Mouse (Mus musculus): ENCODE measurements around the gene Psmb5. TPM values are rescaled to one million over a fixed set of nuclear protein-coding genes. Genes with fewer than 3 reads are reported as not detected.

Gene Psmb5
- polyA plus RNA-seq, 1 experiment from 2014 or later = 490 TPM

DNA sequence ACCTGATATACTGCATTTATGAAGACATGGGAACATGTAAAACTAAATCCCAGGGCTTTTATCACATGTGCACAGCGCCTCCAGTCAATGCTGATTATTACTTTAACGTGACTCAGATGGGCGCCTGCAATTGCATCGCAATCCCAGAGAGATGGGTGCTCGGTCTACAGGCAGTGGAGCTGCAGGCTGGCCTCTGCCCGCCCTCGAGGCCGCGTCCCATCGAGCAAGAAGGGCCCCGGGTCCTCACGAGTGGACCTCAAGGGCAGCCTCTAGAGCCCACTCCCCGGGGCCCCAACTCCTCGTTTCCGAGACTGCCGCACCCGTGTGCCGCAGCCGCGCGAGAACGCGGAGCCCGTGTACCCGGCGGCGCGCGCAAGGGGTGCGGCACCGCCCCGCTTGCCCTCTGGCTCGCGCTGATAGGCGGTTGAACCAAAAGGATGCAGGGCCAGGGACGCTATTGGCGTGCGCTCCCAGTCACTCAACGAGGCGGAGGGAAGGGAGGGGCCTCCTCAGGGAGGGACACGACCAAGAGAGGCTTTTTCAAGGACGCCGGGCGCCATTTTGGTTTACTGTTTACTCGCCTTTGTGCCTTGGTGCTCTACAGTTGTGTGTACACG, 14.7 kb downstream of the Psmb5 start:
- Histone ChIP-seq H3K36me3 (replicated peaks) (peaks cover 8% of the 10 kb centered on the region), H3K4me1 (peaks cover 36% of the 10 kb centered on the region)
- WGBS = under 1% methylated on average over 46 of the region's 46 CpGs

DNA sequence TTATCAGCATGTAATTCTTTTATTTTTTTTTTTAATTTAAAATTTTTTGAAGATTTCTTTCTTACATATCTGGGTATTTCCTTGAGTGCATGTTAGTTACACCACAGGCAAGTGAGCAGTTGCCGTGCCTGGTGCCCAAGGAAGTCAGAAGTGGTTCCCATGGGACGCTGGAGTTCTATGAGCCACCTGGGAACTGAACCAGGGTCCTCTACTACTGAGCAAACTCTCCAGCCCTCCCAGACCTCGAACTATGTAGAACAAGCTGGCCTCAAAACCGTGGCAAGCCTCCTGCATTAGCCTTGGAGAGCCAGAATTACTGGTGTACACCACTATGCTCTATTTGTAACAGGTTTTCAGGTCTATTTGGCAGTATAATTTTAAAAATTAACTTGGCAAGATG, 15.2 kb downstream of the Psmb5 start:
- WGBS = 50% methylated on average over 4 of the region's 4 CpGs
- Histone ChIP-seq H3K4me3 (peak overlapping the region; percentile 73), H3K9me3 (no peaks in the 10 kb centered on the region), H3K4me1 (peaks cover 36% of the 10 kb centered on the region), H3K27ac (replicated peaks) (peak overlapping the region; percentile 96), H3K36me3 (replicated peaks) (peaks cover 11% of the 10 kb centered on the region), H3K27me3 (replicated peaks; ENCODE audit: low read depth, poor library complexity, severe bottlenecking) (no peaks in the 10 kb centered on the region)
- DNase-seq (ENCODE audit: low spot score) = no peak

More for the DNA sequence above, 14.7 kb downstream of the Psmb5 start:
- Histone ChIP-seq H3K4me3 (peak overlapping the region; percentile 73), H3K9me3 (no peaks in the 10 kb centered on the region), H3K27me3 (replicated peaks; ENCODE audit: low read depth, poor library complexity, severe bottlenecking) (no peaks in the 10 kb centered on the region), H3K27ac (replicated peaks) (peak overlapping the region; percentile 96)
- peak; percentile 97 for DNase-seq (ENCODE audit: low spot score)

DNA sequence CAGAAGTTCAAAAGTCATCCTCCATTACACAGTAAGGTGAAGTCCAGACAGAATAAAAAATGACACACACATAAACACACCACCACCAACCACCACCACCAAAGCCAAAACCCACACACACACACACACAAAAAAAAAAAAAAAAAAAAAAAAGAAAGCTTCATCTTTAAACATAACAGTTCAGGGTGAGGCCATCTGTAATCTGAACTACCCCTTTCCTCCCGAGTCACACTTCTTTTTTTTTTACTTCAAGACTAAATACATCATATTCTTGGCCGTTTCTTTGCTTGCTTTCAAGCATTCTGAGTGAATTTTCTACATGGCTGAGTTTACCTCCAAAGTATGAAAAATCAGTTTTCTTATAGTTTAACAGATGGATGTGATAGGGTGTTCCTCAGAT, 16.2 kb downstream of the Psmb5 start:
- H3K4me3 ChIP-seq = no peak overlapping the region
- WGBS = 77% methylated on average over 2 of the region's 2 CpGs
- no peak overlapping the region for H3K27ac ChIP-seq (replicated peaks)
- no peak for DNase-seq (ENCODE audit: low spot score)
- H3K4me1 ChIP-seq = peaks cover 36% of the 10 kb centered on the region
- no peaks in the 10 kb centered on the region for H3K27me3 ChIP-seq (replicated peaks; ENCODE audit: low read depth, poor library complexity, severe bottlenecking)
- H3K36me3 ChIP-seq (replicated peaks) = peaks cover 20% of the 10 kb centered on the region
- no peaks in the 10 kb centered on the region for H3K9me3 ChIP-seq

DNA sequence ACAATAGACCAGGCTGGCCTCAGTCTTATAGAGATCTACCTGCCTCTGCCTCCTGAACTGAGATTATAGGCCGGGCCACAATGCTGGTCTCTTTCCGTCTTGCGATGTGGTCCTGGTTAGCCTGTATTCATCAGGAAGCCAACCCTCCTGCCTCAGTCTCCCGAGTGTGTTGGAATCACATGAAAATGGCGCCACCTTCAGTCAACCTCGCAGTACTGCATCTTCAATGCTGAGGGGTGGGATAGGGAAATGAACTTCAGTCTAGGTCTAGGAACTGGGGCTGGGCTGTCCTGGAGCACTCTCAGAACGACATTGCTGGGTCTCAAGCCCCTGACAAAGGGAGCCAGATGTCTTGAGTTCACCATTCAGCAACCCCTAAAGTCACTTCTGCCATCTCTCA, 20.7 kb downstream of the Psmb5 start:
- H3K4me1 ChIP-seq = peaks cover 11% of the 10 kb centered on the region; the same call in 1 of the 2 replicates
- no peaks in the 10 kb centered on the region; the same call in 1 of the 2 replicates for H3K27me3 ChIP-seq (replicated peaks; ENCODE audit: low read depth, poor library complexity, severe bottlenecking)
- DNase-seq (ENCODE audit: low spot score) = no peak
- WGBS = 78% methylated on average over 7 of the region's 7 CpGs
- H3K9me3 ChIP-seq = peaks cover 8% of the 10 kb centered on the region; the same call in 1 of the 2 replicates
- H3K4me3 ChIP-seq = no peak overlapping the region
- H3K36me3 ChIP-seq (replicated peaks) = peaks cover 58% of the 10 kb centered on the region
- no peak overlapping the region for H3K27ac ChIP-seq (replicated peaks)

DNA sequence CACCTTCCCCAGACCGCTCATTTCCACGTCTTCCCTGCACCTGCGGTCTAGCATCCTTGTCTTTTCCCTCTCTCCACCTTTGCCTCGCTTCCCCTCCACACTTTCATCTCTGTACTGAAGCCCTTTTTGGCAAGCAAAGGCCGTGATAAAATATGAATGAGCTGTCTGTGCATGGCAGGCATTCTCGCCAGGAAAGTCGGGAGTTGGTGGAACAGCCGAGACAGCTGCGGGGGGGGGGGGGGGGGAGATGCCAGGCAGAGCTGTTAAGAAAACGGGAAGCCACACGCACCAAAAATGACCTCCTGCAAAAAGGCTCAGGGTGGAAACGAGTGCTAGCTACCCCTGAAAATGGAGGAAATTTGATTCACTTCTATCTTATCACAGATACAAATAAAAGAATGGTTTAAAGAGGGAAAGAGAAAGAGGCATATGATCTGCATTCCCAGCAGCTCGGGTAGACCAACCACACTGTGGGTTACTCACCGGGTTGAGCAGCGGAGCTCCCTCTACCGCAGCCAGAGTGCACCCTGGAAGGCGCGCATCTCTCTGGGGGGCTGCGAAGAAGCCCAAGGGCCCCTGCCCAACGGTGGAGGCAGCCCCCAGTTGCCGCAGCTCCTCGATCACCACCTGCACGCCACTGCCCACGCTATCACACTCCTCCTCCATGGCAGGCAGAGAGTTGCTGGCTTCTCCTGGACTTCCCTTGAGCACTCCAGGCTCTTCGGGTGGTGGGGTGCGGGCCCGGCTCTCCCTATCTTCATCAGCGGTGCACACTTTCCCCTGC, 23.0 kb downstream of the Psmb5 start:
- peaks cover 76% of the 10 kb centered on the region for H3K36me3 ChIP-seq (replicated peaks)
- H3K4me1 ChIP-seq = peaks cover 9% of the 10 kb centered on the region; the same call in 1 of the 2 replicates
- H3K9me3 ChIP-seq = peaks cover 8% of the 10 kb centered on the region; the same call in 1 of the 2 replicates
- peak overlapping the region; percentile 11; the same call in 1 of the 2 replicates for H3K4me3 ChIP-seq
- no peak for DNase-seq (ENCODE audit: low spot score)
- 72% methylated on average over 28 of the region's 28 CpGs for WGBS
- no peak overlapping the region for H3K27ac ChIP-seq (replicated peaks)
- H3K27me3 ChIP-seq (replicated peaks; ENCODE audit: low read depth, poor library complexity, severe bottlenecking) = no peaks in the 10 kb centered on the region; the same call in 1 of the 2 replicates

DNA sequence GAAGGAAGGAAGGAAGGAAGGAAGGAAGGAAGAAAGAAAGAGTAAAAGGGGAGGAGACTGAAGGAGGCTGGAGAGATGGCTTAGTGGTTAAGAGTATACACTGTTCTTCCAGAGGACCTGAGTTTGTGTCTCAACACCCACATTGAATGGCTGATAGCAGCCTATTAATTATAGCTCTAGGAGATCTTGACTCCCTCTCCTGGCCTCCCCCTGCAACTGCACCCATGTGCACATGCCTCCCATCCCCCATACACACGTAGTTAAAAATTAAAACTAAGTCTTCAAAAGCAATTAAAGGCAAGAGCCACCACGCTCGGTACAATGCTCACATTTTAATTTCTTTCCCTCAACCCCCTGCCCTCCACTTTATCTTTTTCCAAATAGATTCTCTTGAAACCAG, 23.8 kb downstream of the Psmb5 start:
- Histone ChIP-seq H3K4me1 (peaks cover 9% of the 10 kb centered on the region; the same call in 1 of the 2 replicates), H3K9me3 (peaks cover 8% of the 10 kb centered on the region; the same call in 1 of the 2 replicates), H3K27me3 (replicated peaks; ENCODE audit: low read depth, poor library complexity, severe bottlenecking) (no peaks in the 10 kb centered on the region; the same call in 1 of the 2 replicates), H3K36me3 (replicated peaks) (peaks cover 71% of the 10 kb centered on the region), H3K4me3 (no peak overlapping the region), H3K27ac (replicated peaks) (no peak overlapping the region)
- no peak for DNase-seq (ENCODE audit: low spot score)
- 93% methylated on average over 3 of the region's 3 CpGs for WGBS

DNA sequence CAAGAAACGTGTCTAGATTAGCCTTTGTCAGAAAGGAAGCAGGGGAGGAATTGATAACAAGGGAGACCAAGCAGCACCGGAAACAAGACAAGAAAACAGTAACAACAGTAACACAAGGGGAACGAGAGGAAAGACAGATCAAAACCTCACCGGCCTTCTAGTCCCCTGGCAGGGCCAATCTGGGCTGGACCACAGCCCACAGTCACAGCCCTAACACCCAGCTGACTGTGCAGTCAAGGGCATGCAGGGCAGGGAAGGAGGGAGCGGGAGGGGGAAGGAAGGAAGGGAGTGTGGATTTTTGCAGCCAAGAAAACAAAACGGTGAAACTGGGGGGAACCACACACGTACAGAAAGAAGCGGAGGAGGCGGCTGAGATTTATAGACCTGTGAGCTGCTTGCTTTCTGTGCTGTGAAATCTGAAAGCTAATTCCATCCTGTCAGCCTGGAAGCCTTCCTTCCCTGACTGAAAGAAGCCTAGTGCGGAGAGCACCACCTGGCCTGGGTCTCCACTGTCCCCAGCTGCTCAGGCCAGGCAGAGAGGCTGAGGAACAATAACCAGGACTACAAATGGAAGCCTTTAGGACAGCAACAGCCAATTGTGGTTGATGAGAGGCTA, 25.4 kb downstream of the Psmb5 start:
- WGBS = 79% methylated on average over 10 of the region's 10 CpGs
- Histone ChIP-seq H3K27ac (replicated peaks) (peak overlapping the region; percentile 10; the same call in 1 of the 2 replicates), H3K9me3 (peaks cover 8% of the 10 kb centered on the region; the same call in 1 of the 2 replicates), H3K36me3 (replicated peaks) (peaks cover 66% of the 10 kb centered on the region), H3K4me3 (no peak overlapping the region), H3K4me1 (peaks cover 9% of the 10 kb centered on the region; the same call in 1 of the 2 replicates), H3K27me3 (replicated peaks; ENCODE audit: low read depth, poor library complexity, severe bottlenecking) (no peaks in the 10 kb centered on the region; the same call in 1 of the 2 replicates)
- DNase-seq (ENCODE audit: low spot score) = no peak

DNA sequence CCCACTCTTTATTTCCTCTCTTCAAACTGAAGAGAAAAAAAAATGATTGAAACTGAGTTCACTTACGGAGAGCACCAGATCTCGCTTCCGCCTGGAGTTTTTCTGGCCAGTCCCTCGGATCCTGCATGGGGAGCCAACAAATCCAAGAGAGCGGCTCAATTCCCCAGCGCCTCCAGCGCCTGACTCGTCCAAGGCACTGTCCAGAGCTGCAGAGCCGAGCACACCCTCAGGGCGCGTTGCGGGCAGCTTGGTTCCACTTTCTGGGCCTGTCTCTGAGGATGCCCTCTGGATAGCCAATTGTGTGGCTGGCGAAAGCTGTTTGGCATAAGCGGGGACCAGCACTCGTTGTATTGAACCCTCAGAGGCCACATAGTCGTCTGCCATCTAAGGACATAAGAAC, 26.8 kb downstream of the Psmb5 start:
- no peak overlapping the region for H3K4me3 ChIP-seq
- no peak for DNase-seq (ENCODE audit: low spot score)
- no peaks in the 10 kb centered on the region; the same call in 1 of the 2 replicates for H3K27me3 ChIP-seq (replicated peaks; ENCODE audit: low read depth, poor library complexity, severe bottlenecking)
- H3K36me3 ChIP-seq (replicated peaks) = peaks cover 68% of the 10 kb centered on the region
- no peak overlapping the region for H3K27ac ChIP-seq (replicated peaks)
- peaks cover 9% of the 10 kb centered on the region; the same call in 1 of the 2 replicates for H3K4me1 ChIP-seq
- H3K9me3 ChIP-seq = peaks cover 8% of the 10 kb centered on the region; the same call in 1 of the 2 replicates
- WGBS = 90% methylated on average over 16 of the region's 16 CpGs

DNA sequence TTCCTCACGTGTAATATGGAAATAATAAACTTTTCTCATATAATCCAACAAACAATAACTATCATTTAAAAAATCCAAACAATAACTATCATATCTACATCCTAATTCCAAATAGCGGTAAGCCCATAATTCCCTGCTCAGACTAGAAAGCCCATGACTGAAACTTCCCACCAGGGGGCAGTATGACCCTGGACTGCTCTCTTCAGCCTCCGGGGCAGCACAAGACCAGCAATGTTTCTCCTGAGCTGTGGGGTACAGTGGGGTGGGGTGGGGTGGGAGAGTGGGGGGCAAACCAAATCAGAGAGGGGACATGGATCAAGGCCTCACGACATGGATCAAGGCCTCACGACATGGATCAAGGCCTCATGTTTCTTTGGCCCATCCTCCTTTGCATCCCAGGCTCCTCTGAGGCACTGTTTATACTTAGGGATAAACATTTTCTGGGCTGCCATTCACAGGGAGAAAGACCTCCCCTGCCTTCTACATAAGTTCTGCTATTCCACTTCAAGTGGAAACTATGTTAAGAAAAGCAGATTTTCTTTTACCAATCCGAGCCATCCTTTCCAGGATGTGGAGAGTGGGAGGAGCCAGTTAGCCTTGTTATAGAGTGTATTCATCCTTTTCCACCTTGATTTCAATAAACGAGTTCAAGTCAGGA, 34.0 kb downstream of the Psmb5 start:
- H3K27me3 ChIP-seq (replicated peaks; ENCODE audit: low read depth, poor library complexity, severe bottlenecking) = no peaks in the 10 kb centered on the region
- H3K4me1 ChIP-seq = peaks cover 9% of the 10 kb centered on the region
- H3K4me3 ChIP-seq = no peak overlapping the region
- peaks cover 51% of the 10 kb centered on the region for H3K36me3 ChIP-seq (replicated peaks)
- DNase-seq (ENCODE audit: low spot score) = peak; percentile 69
- H3K9me3 ChIP-seq = no peaks in the 10 kb centered on the region
- no peak overlapping the region for H3K27ac ChIP-seq (replicated peaks)
- 51% methylated on average over 7 of the region's 7 CpGs for WGBS

DNA sequence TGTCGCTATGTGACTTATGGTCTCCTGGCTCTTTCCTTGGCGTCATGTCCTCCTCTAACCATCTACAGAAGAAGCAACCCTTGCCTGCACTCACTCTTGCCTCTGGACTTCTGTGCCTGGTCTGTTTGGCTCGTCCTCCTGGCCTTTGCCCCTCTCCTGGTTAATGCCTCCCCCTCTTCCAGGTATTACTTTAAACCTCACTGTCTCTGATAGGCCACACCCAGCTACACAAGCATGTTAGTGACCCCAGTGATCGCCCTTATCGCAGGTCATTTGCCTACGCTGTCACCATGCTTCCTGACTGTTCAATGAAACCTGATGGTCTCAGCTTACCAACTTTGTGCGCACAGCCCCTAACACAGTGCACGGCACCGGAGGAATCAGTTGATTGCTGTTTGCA, 35.3 kb downstream of the Psmb5 start:
- peaks cover 51% of the 10 kb centered on the region for H3K36me3 ChIP-seq (replicated peaks)
- WGBS = 88% methylated on average over 9 of the region's 9 CpGs
- no peaks in the 10 kb centered on the region for H3K27me3 ChIP-seq (replicated peaks; ENCODE audit: low read depth, poor library complexity, severe bottlenecking)
- H3K4me3 ChIP-seq = no peak overlapping the region
- no peak overlapping the region for H3K27ac ChIP-seq (replicated peaks)
- no peak for DNase-seq (ENCODE audit: low spot score)
- no peaks in the 10 kb centered on the region for H3K9me3 ChIP-seq
- peaks cover 21% of the 10 kb centered on the region for H3K4me1 ChIP-seq

DNA sequence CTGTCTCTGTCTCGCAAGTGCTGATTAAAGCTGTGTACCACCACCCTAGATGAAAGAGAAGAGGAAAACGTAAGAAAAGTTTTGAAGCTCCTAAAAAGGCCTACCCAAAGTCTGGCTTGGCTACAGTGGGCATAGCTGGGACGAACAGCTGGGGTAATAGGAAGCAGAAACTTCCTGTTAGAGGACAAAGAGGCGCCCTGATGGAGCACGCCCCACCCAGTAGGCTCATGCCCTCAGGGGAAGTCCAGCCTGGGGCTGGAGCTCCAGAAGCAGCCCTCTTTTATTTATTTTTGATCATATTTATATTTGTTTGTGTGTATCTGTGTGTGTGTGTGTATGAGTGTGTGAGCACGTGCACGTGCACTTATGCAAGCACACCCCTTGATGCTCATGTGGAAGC, 38.2 kb downstream of the Psmb5 start:
- WGBS = 76% methylated on average over 7 of the region's 7 CpGs
- DNase-seq (ENCODE audit: low spot score) = no peak

DNA sequence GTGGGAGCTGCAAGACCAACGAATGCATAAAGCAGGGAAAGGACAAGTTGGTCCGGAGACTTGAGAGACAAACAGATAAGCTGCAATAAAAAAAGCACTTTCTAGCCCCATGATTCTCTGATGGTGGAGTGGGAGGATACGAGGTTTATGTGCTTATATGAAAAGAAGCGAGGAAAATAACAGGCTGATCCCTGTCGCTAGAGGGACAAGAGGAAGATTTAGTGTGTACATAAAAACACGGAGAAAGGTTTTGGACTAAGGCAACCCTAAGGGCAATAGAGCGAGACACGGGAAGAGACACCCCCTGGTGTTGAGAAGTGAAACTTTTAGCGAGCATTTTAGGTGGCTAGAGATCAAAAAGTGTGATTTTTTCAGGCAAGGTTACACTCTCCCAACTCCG, 39.8 kb downstream of the Psmb5 start:
- Histone ChIP-seq H3K27me3 (replicated peaks; ENCODE audit: low read depth, poor library complexity, severe bottlenecking) (no peaks in the 10 kb centered on the region), H3K9me3 (no peaks in the 10 kb centered on the region), H3K4me1 (peaks cover 57% of the 10 kb centered on the region), H3K36me3 (replicated peaks) (peaks cover 23% of the 10 kb centered on the region), H3K4me3 (peak overlapping the region; percentile 99), H3K27ac (replicated peaks) (peak overlapping the region; percentile 98)
- peak; percentile 58 for DNase-seq (ENCODE audit: low spot score)
- WGBS = 1% methylated on average over 10 of the region's 10 CpGs

More for the DNA sequence above, 38.2 kb downstream of the Psmb5 start:
- Histone ChIP-seq H3K4me1 (peaks cover 41% of the 10 kb centered on the region), H3K27me3 (replicated peaks; ENCODE audit: low read depth, poor library complexity, severe bottlenecking) (no peaks in the 10 kb centered on the region), H3K36me3 (replicated peaks) (peaks cover 26% of the 10 kb centered on the region), H3K9me3 (no peaks in the 10 kb centered on the region), H3K4me3 (no peak overlapping the region), H3K27ac (replicated peaks) (0 out of 2 replicates have a peak overlapping the region, but pooled peaks have one; percentile 19)

All from embryonic facial prominence, embryonic 10.5 days (tissue).